Mouse (Mus musculus) liver, embryonic 12.5 days (tissue): ENCODE results near the gene Cobl. TPM values are rescaled to one million over a fixed set of nuclear protein-coding genes. Genes with fewer than 3 reads are reported as not detected.

ENCODE experiments used
- ATAC-seq: fragments of 200-750 bp; cut with Nextera tagmentation; 2 replicates; pipeline ENCODE4 v1.8.0; 2017; ENCODE audit warnings: moderate number of reproducible peaks, mild to moderate bottlenecking, moderate library complexity
- H3K27ac ChIP-seq: fragments of 300-500 bp; sonication (generic); 2 replicates; pipeline ENCODE4 v1.5.1; 2016; ENCODE audit warnings: mild to moderate bottlenecking
- H3K27me3 ChIP-seq: fragments of 300-500 bp; sonication (generic); replicated peaks from 2 replicates; pipeline ENCODE4 v1.6.1; 2016; ENCODE audit warnings: mild to moderate bottlenecking, moderate library complexity
- H3K36me3 ChIP-seq: fragments of 300-500 bp; sonication (generic); 2 replicates; pipeline ENCODE4 v1.6.1; 2016; ENCODE audit warnings: mild to moderate bottlenecking, moderate library complexity
- H3K4me1 ChIP-seq: fragments of 300-500 bp; sonication (generic); 2 replicates; pipeline ENCODE4 v1.6.1; 2016
- H3K4me2 ChIP-seq: fragments of 300-500 bp; sonication (generic); 2 replicates; pipeline ENCODE4 v1.6.1; 2016; ENCODE audit warnings: mild to moderate bottlenecking, moderate library complexity
- H3K4me3 ChIP-seq: fragments of 300-500 bp; sonication (generic); 2 replicates; pipeline ENCODE4 v1.5.1; 2016; ENCODE audit warnings: mild to moderate bottlenecking, moderate library complexity
- H3K9ac ChIP-seq: fragments of 300-500 bp; sonication (generic); 2 replicates; pipeline ENCODE4 v1.6.1; 2016; ENCODE audit warnings: mild to moderate bottlenecking, moderate library complexity
- H3K9me3 ChIP-seq: fragments of 300-500 bp; sonication (generic); replicated peaks from 2 replicates; pipeline ENCODE4 v1.6.1; 2016; ENCODE audit warnings: mild to moderate bottlenecking, moderate library complexity
- WGBS: fragments of 180-500 bp; shearing (Covaris S2); methylation state at CpG from one replicate; pipeline ENCODE4 v1.1.7; 2016; ENCODE audit not compliant: insufficient replicate concordance; 5-methylcytosine and 5-hydroxymethylcytosine counted together
- polyA plus RNA-seq: library from polyadenylated mRNA; unstranded; fragments of >200 nt; fragmentation: Nextera tagmentation; extraction: Ambion mirVana; gene quantifications from 2 replicates; pipeline ENCODE4 v1.2.1, GENCODE M21; 2016

The Cobl gene
- polyA plus RNA-seq, 1 experiment from 2014 or later, result 2.4 TPM

DNA sequence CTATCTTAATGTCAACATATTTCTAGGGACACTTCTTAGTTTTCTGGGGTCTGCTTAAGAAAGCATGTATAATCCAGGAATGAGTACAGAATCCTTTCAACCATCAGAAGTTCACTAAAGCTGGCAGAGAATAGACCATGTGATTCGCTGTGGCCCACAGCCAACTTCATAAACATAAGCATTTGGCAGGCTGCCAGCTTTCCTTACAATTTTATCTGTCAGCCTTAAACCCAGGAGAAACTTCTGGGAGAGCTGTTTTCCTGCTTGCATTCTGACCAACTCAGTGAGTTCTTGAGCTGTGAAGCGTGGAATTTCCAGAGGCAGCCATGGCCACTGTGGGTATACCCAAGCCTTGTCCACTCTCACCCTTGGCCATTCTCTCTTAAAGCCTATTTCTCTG, 132.8 kb downstream of the Cobl start:
- Histone ChIP-seq H3K9me3 (no peaks in the 10 kb centered on the region), H3K36me3 (no peaks in the 10 kb centered on the region), H3K27me3 (no peaks in the 10 kb centered on the region), H3K27ac (peak overlapping the region; percentile 45; the same call in 1 of the 2 replicates), H3K4me1 (no peaks in the 10 kb centered on the region), H3K4me3 (no peak overlapping the region), H3K4me2 (no peak overlapping the region), H3K9ac (no peak overlapping the region)
- 60% methylated on average over 2 of the region's 2 CpGs for WGBS
- ATAC-seq, result no peak

DNA sequence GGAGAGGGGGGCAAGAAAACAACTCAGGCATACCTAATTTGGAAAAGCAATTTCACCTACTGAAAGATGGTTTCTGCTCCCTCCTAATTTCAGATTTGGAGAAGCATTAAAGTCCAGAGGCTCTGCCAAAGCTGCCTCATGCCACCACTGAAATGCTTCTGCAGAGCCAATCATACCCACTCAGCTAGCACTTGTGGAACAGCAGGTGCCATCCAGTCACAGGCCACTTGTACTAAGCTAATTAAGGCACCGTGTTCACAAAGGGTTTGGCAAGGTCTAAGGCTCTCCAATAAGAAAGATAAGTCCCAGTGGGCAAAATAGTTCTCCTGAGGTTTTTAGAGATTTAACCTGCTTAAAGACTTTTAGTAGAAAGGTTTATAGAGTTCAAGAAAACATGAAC, 143.3 kb downstream of the Cobl start:
- Histone ChIP-seq H3K4me2 (no peak overlapping the region), H3K4me3 (no peak overlapping the region), H3K27me3 (no peaks in the 10 kb centered on the region), H3K36me3 (no peaks in the 10 kb centered on the region), H3K9me3 (no peaks in the 10 kb centered on the region), H3K4me1 (no peaks in the 10 kb centered on the region), H3K9ac (no peak overlapping the region), H3K27ac (no peak overlapping the region)
- no peak for ATAC-seq
- WGBS, result 67% methylated on average over 1 of the region's 1 CpGs

DNA sequence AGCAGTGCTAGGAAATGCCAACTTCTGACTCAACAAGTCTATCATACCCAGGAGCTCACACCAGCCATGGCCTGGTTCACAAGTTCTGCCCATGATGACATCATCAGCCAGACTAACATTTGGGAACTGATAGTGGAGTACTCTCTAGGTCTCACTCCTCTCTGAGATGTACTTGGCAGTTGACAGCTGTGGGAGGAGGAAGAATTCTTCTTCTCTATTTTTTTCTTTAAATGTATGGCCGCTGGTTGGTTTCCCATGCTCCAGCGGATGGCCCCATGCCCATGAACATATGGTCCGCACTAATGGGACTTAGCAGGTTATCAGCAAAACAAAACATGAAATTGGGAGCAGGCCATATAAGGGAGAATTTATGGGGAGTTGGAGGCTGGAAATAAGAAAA, 145.4 kb downstream of the Cobl start:
- ATAC-seq, result no peak
- no peaks in the 10 kb centered on the region for H3K27me3 ChIP-seq
- H3K4me2 ChIP-seq, result no peak overlapping the region
- no peak overlapping the region for H3K9ac ChIP-seq
- WGBS, result 65% methylated on average over 3 of the region's 3 CpGs
- H3K27ac ChIP-seq, result no peak overlapping the region
- H3K4me3 ChIP-seq, result no peak overlapping the region
- no peaks in the 10 kb centered on the region for H3K36me3 ChIP-seq
- H3K9me3 ChIP-seq, result no peaks in the 10 kb centered on the region
- H3K4me1 ChIP-seq, result no peaks in the 10 kb centered on the region

DNA sequence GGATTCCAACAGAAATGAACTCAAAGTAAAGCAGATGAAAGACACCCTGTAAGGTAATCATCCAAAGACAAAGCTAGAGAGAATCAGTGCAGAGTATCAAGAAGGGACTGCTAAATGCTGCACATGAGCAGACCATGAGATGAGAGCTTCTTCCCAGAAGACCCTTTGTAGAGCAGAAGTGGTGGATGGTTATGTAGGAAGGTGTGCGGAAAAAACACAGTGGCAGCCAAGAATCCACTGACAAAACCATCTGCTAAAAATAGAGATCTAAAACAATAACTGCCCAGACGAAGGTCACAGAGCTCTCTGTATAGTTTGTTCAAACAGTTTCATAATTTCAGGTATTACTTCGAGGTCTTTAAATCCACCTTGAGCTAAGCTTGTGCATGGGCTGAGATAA, 149.1 kb downstream of the Cobl start:
- Histone ChIP-seq H3K9me3 (no peaks in the 10 kb centered on the region), H3K4me2 (no peak overlapping the region), H3K4me3 (no peak overlapping the region), H3K27me3 (no peaks in the 10 kb centered on the region), H3K4me1 (no peaks in the 10 kb centered on the region), H3K9ac (no peak overlapping the region), H3K27ac (no peak overlapping the region), H3K36me3 (no peaks in the 10 kb centered on the region)
- WGBS, result 45% methylated on average over 3 of the region's 3 CpGs
- no peak for ATAC-seq

DNA sequence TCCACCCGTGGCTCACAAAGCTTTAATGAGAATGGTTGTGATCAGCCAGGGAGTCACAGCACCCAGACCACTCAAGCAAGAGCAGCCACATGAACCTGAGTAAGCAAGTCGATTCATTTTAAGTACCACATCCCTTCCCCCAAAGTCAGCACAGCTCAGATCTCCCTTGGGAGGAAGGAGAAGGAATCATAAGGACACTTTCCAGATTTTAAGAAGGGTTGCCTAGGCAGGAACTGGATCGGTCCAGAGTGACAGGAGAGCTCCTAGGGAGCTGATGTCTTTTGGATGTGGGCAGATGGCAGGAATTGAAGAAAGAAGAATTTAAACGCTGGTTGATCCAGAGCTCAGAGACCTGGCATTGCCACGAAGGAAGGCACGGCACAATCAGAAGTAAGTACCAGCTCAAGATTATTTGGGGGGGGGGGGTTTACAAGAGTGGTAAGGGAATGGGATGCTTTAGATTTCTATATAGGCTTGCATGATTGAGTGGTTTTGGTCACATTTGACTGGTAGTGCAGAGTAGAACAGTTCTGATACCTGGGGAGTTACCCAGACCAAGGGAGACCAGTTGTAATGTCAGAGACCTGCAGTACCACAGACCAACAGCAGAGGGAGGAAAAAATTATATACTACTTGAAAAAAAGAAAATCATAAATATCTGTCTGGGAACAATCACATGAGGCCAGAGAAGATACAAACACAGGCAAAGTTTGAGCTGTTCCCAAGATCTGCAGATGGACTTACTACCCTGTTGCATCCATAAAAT, 150.3 kb downstream of the Cobl start:
- Histone ChIP-seq H3K9ac (no peak overlapping the region), H3K4me1 (no peaks in the 10 kb centered on the region), H3K36me3 (no peaks in the 10 kb centered on the region), H3K27ac (no peak overlapping the region), H3K4me3 (no peak overlapping the region), H3K27me3 (peaks cover 3% of the 10 kb centered on the region; the same call in 1 of the 2 replicates), H3K4me2 (no peak overlapping the region), H3K9me3 (no peaks in the 10 kb centered on the region)
- no peak for ATAC-seq
- 65% methylated on average over 6 of the region's 6 CpGs for WGBS

DNA sequence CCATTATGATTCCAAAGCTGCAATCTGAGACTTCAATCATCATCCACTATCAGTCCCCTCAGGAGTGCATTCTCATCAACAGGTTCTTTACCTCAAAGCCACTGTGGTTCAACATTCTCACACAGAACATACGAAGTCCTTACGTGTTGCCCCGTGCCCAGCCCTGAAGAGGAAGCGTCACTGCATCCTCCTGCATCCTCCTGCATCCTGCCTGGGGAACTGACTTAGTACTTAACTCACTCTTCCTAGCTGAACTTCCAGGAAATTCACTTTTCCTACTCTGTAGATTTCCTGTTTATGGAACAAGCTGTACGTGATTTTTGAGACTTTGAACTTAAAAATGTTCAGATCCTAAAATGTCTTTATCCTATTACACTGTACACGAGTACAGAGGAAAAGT, 153.3 kb downstream of the Cobl start:
- no peaks in the 10 kb centered on the region for H3K36me3 ChIP-seq
- WGBS, result 38% methylated on average over 6 of the region's 6 CpGs
- no peaks in the 10 kb centered on the region for H3K4me1 ChIP-seq
- H3K4me2 ChIP-seq, result no peak overlapping the region
- no peak for ATAC-seq
- no peak overlapping the region for H3K4me3 ChIP-seq
- H3K27ac ChIP-seq, result no peak overlapping the region
- peaks cover 3% of the 10 kb centered on the region for H3K27me3 ChIP-seq
- H3K9ac ChIP-seq, result no peak overlapping the region
- no peaks in the 10 kb centered on the region for H3K9me3 ChIP-seq

DNA sequence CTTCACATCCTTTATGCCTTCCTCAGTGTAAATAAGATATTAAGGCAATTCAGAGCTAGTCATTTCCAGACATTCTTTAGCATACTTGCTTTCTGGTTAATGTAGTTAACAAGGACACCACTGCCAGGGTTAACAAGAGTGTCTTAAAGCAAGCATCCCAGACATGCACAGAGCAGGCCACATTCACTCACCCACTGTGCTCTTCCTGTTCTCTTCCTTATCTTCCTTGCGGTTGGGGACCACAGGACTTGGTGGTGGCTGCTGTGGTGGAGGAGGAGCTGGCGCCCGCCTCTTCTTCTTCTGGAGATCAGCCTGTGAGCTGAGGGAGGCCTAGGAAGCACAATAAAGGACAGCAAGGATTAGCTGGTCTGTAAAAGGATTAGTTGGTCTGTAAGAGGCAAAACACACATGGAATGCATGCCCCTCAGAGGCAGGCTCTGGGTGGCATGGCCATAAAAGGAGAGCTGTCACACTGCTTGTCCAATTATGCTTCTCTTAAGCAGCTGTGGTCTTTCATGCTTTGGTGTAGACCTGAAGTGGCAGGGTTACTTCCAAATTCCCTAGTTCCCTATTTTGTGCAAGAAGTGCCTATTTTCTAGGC, 155.2 kb downstream of the Cobl start:
- no peak overlapping the region for H3K4me3 ChIP-seq
- WGBS, result 9% methylated on average over 3 of the region's 3 CpGs

DNA sequence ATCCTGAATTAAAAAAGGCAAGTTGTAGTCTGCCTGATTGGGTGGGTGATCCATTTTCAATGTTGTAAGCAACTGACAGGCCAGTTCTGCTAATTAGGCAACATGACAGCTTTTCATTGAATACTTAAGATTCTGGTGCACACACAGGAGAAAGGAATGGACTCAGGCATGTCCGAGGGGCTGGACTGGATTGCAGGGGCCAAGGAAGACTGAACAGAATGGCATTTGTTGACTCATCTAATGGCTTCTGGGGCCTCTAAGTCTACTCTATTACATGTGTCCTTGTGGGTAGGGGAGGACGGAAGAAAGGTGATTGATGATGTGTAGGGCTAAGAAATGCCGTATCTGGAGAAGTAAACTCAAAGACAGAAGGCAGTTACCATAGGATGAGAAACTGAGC, 159.9 kb downstream of the Cobl start:
- H3K4me3 ChIP-seq, result no peak overlapping the region
- H3K36me3 ChIP-seq, result no peaks in the 10 kb centered on the region
- peaks cover 5% of the 10 kb centered on the region; the same call in 1 of the 2 replicates for H3K27me3 ChIP-seq
- H3K4me1 ChIP-seq, result no peaks in the 10 kb centered on the region
- H3K9me3 ChIP-seq, result no peaks in the 10 kb centered on the region
- H3K4me2 ChIP-seq, result no peak overlapping the region
- no peak for ATAC-seq
- H3K9ac ChIP-seq, result no peak overlapping the region
- no peak overlapping the region for H3K27ac ChIP-seq
- 65% methylated on average over 3 of the region's 3 CpGs for WGBS

More for the DNA sequence above, 155.2 kb downstream of the Cobl start:
- ATAC-seq, result peak; percentile 59; the same call in 1 of the 2 replicates
- Histone ChIP-seq H3K4me1 (no peaks in the 10 kb centered on the region), H3K27ac (no peak overlapping the region), H3K36me3 (no peaks in the 10 kb centered on the region), H3K4me2 (no peak overlapping the region), H3K27me3 (peaks cover 8% of the 10 kb centered on the region), H3K9ac (no peak overlapping the region), H3K9me3 (no peaks in the 10 kb centered on the region)

DNA sequence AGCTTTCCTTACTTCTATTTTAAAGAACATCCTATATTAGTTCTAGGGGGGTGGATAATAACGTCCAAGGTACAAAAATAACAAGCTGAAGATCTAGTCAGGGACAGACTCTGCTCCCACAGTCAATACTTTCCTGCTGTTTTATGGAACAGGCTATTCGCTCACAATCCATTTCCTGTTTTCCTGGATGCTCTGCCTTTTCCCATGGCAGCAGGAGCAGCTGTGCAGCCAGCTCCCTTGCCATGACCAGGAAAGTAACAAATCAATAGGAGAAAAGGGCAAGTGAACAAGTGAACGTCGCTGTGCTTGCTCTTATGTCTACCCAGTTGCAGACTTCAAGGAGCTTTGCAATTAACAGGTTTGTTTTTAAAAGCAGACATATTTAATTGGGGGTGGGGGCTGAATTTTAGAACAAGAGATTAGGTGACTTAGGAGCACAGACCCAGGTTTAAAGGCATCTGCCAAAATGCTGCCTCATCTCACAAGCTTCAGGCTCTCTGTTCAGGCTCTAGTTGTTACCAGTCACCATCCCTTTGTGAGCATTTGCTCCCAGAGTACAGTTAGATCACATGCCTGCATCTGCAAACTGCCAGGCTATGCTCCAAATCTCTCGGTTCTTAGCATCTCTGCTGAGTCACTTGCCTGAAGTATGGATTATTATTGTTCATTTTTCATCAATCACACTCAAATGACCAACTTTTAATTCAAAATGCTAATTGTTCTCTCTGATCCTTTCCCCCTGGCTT, 164.9 kb downstream of the Cobl start:
- 0 out of 2 replicates have a peak overlapping the region, but pooled peaks have one; percentile 2 for H3K27ac ChIP-seq
- H3K4me3 ChIP-seq, result no peak overlapping the region
- H3K4me2 ChIP-seq, result no peak overlapping the region
- H3K27me3 ChIP-seq, result 0 out of 2 replicates have a peak, but pooled peaks cover under 1% of the 10 kb centered on the region
- H3K36me3 ChIP-seq, result no peaks in the 10 kb centered on the region
- no peaks in the 10 kb centered on the region for H3K9me3 ChIP-seq
- ATAC-seq, result no peak
- H3K9ac ChIP-seq, result no peak overlapping the region
- H3K4me1 ChIP-seq, result no peaks in the 10 kb centered on the region
- 29% methylated on average over 5 of the region's 5 CpGs for WGBS

DNA sequence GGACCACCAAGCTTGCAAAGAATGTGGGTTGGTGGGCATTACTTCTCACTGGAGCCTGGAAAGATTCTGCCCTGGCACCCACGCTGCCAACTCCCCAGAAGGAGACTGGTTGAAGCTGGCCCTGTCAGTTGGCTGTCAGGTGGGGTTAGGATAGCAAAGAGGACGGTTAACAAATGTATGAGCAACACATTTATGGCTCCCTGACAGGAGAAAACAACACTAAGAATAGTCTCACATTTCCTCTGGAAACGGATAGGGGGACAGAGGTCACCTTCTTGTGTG, 173.2 kb downstream of the Cobl start:
- ATAC-seq, result no peak
- WGBS, result 27% methylated on average over 3 of the region's 3 CpGs
- no peak overlapping the region for H3K4me3 ChIP-seq
- H3K9ac ChIP-seq, result no peak overlapping the region
- H3K9me3 ChIP-seq, result no peaks in the 10 kb centered on the region
- H3K36me3 ChIP-seq, result no peaks in the 10 kb centered on the region
- H3K27ac ChIP-seq, result no peak overlapping the region
- no peak overlapping the region for H3K4me2 ChIP-seq
- 0 out of 2 replicates have a peak, but pooled peaks cover 3% of the 10 kb centered on the region for H3K27me3 ChIP-seq
- H3K4me1 ChIP-seq, result no peaks in the 10 kb centered on the region

DNA sequence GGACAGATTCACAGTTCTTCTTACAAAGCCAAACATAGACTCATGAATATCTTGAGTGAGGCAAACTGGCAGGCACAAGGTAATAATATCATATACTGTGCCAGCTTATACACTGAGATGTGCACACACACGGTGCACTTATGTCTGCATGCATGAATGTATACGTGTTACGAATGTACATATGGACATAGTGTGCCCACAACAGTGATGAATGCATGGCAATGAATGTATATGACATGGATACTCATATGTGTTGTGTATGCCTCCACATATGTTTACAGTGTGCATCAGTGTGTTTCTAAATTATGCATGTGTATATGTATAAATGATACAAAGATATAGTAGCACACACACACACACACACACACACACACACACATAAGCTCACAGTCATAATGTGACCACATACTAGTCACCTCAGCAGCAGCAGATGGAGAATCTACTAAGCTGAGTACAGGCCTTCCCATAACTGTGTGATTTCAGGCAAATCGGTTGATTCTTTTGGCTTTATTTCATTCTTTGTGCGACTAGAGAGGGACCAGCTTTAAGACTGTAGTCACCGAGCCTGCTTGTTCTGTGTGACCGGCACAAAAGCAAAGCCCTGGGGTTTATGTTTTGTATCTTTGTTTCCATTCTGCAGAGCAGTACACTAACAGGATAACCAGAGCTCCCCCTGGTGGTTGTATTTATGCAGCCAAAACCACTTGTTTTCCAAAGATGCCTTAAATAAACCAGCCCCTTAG, 173.7 kb downstream of the Cobl start:
- Histone ChIP-seq H3K27me3 (0 out of 2 replicates have a peak, but pooled peaks cover 3% of the 10 kb centered on the region), H3K9me3 (no peaks in the 10 kb centered on the region), H3K9ac (no peak overlapping the region), H3K4me1 (no peaks in the 10 kb centered on the region), H3K4me3 (no peak overlapping the region), H3K36me3 (no peaks in the 10 kb centered on the region), H3K27ac (no peak overlapping the region), H3K4me2 (no peak overlapping the region)
- 33% methylated on average over 7 of the region's 7 CpGs for WGBS
- peak; percentile 24; the same call in 1 of the 2 replicates for ATAC-seq
